In genomic region chr11:32798445-32798844, GRCm38 (mm10) we compare ENCODE assay signal across 25 mouse cellular contexts. TPM values are rescaled to one million over a fixed set of nuclear protein-coding genes. Genes with fewer than 3 reads are reported as not detected.
A peak's percentile ranks its signal among the peaks of the same experiment; 100 is the strongest.
DNase-seq lines count a peak whose midpoint lies in the region; ATAC-seq and TF ChIP-seq lines count a peak whose summit lies in the region.
"Had no signal": no experiment of that assay in that cellular context is flagged by ENCODE, and none has a peak within 500 bp of the region (broad histone marks: within the 10 kb centered on the region; RNA-seq: fewer than 3 reads in every experiment).

No protein-coding gene starts in this region.

- H3K4me1 ChIP-seq in kidney, embryonic 15.5 days = peaks cover 20% of the 10 kb centered on the region
- peaks cover 4% of the 10 kb centered on the region; the same call in 1 of the 2 replicates for H3K4me1 ChIP-seq in stomach, embryonic 14.5 days (ENCODE audit: control insufficient read depth, insufficient read depth, low read length)
- no peaks in the 10 kb centered on the region for H3K4me1 ChIP-seq in stomach, postnatal 0 days (replicated peaks; ENCODE audit: control insufficient read depth, insufficient read depth)
- H3K4me1 ChIP-seq: liver, embryonic 12.5 days; neural tube, embryonic 12.5 days; stomach, embryonic 15.5 days had no signal

- ATAC-seq in kidney, embryonic 15.5 days (replicated peaks; ENCODE audit: low FRiP score) = peak; percentile 59; the same call in 1 of the 2 replicates
- peak; percentile 63 for ATAC-seq in stomach, embryonic 14.5 days (ENCODE audit: insufficient number of reproducible peaks, insufficient read depth, low FRiP score, low read depth)
- no peak for ATAC-seq in stomach, postnatal 0 days (ENCODE audit: low FRiP score, low TSS enrichment)
- ATAC-seq: activated CD4-positive, CD25-positive, alpha-beta regulatory T cell, adult 4 months; forebrain, embryonic 16.5 days; liver, embryonic 12.5 days; lung, postnatal 0 days had no signal

- no peak for TF ChIP-seq CTCF in stomach, postnatal 0 days (IDR thresholded peaks at IDR 0.05; ENCODE audit: low read depth)

- no peak overlapping the region for H3K4me2 ChIP-seq in kidney, embryonic 15.5 days
- H3K4me2 ChIP-seq in stomach, embryonic 14.5 days (replicated peaks; ENCODE audit: low read depth, low read length) = no peak overlapping the region
- no peak overlapping the region for H3K4me2 ChIP-seq in stomach, postnatal 0 days (replicated peaks; ENCODE audit: low read depth)
- H3K4me2 ChIP-seq: liver, embryonic 12.5 days; neural tube, embryonic 12.5 days; stomach, embryonic 15.5 days had no signal

- H3K27me3 ChIP-seq in kidney, embryonic 15.5 days = no peaks in the 10 kb centered on the region
- no peaks in the 10 kb centered on the region for H3K27me3 ChIP-seq in stomach, embryonic 14.5 days (ENCODE audit: control insufficient read depth, insufficient read depth, low read length)
- no peaks in the 10 kb centered on the region for H3K27me3 ChIP-seq in stomach, postnatal 0 days (ENCODE audit: control insufficient read depth, insufficient read depth, low read length)
- H3K27me3 ChIP-seq: liver, embryonic 12.5 days; neural tube, embryonic 12.5 days; stomach, embryonic 15.5 days had no signal

- H3K4me3 ChIP-seq in kidney, embryonic 15.5 days (replicated peaks) = no peak overlapping the region
- no peak overlapping the region for H3K4me3 ChIP-seq in stomach, embryonic 14.5 days (ENCODE audit: low read depth, low read length)
- no peak overlapping the region for H3K4me3 ChIP-seq in stomach, postnatal 0 days (ENCODE audit: low read depth, low read length)
- H3K4me3 ChIP-seq: gastrocnemius, adult 2 months; hindbrain, embryonic 10.5 days; liver, embryonic 12.5 days; neural tube, embryonic 12.5 days; stomach, embryonic 15.5 days had no signal

- no peak overlapping the region for H3K27ac ChIP-seq in kidney, embryonic 15.5 days
- no peak overlapping the region for H3K27ac ChIP-seq in stomach, embryonic 14.5 days (ENCODE audit: low read length)
- no peak overlapping the region for H3K27ac ChIP-seq in stomach, postnatal 0 days (replicated peaks)
- H3K27ac ChIP-seq: gastrocnemius, adult 2 months; hindbrain, embryonic 10.5 days; liver, embryonic 12.5 days; neural tube, embryonic 12.5 days; stomach, embryonic 15.5 days had no signal

- DNase-seq in heart, adult 11 months = peak; percentile 46
- DNase-seq in heart, adult 8-10 months (ENCODE audit: low spot score) = no peak
- DNase-seq in kidney, postnatal 14 days = no peak
- no peak for DNase-seq in stomach, postnatal 0 days (ENCODE audit: low spot score)
- no peak for DNase-seq in retina, embryonic 14.5 days (ENCODE audit: low spot score)
- DNase-seq: adrenal gland, postnatal 25 days; cerebellum, adult 8-10 months; gastrocnemius, adult 2 months; retina, postnatal 1 day; thymus, postnatal 36 days had no signal

- WGBS in kidney, embryonic 15.5 days = 31% methylated on average over 4 of the region's 4 CpGs
- WGBS in stomach, embryonic 14.5 days = 30% methylated on average over 4 of the region's 4 CpGs
- 40% methylated on average over 4 of the region's 4 CpGs for WGBS in stomach, postnatal 0 days

- H3K9me3 ChIP-seq in kidney, embryonic 15.5 days (replicated peaks) = no peaks in the 10 kb centered on the region
- no peaks in the 10 kb centered on the region for H3K9me3 ChIP-seq in stomach, embryonic 14.5 days (ENCODE audit: control insufficient read depth, low read depth, low read length)
- H3K9me3 ChIP-seq in stomach, postnatal 0 days (ENCODE audit: control insufficient read depth, low read length) = no peaks in the 10 kb centered on the region
- H3K9me3 ChIP-seq: hindbrain, embryonic 10.5 days; liver, embryonic 12.5 days; neural tube, embryonic 12.5 days; stomach, embryonic 15.5 days had no signal

- no peak overlapping the region for H3K9ac ChIP-seq in kidney, embryonic 15.5 days
- H3K9ac ChIP-seq in stomach, embryonic 14.5 days (replicated peaks; ENCODE audit: low read depth, low read length) = no peak overlapping the region
- no peak overlapping the region for H3K9ac ChIP-seq in stomach, postnatal 0 days (ENCODE audit: low read length)
- H3K9ac ChIP-seq: liver, embryonic 12.5 days; neural tube, embryonic 12.5 days; stomach, embryonic 15.5 days had no signal

- H3K36me3 ChIP-seq in kidney, embryonic 15.5 days = no peaks in the 10 kb centered on the region
- no peaks in the 10 kb centered on the region for H3K36me3 ChIP-seq in stomach, embryonic 14.5 days (ENCODE audit: control insufficient read depth, insufficient read depth, low read length)
- no peaks in the 10 kb centered on the region for H3K36me3 ChIP-seq in stomach, postnatal 0 days (ENCODE audit: control insufficient read depth, insufficient read depth, low read length)
- H3K36me3 ChIP-seq: hindbrain, embryonic 10.5 days; liver, embryonic 12.5 days; neural tube, embryonic 12.5 days; stomach, embryonic 15.5 days had no signal

- TF ChIP-seq EP300 in stomach, postnatal 0 days (optimal IDR thresholded peaks at IDR 0.05) = no peak

RNA-seq across cellular contexts. Expression of gene Smim23, which starts 26.0 kb away (rescaled TPM):
- total RNA-seq in heart, adult 8-10 months (2022) = not detected
- polyA plus RNA-seq in kidney, embryonic 15.5 days (2015; fragmentation: Nextera tagmentation; extraction: Ambion mirVana) = not detected in 2 replicates
- not detected in 2 replicates for polyA plus RNA-seq in stomach, embryonic 14.5 days (2014; fragmentation: Nextera tagmentation; extraction: Ambion mirVana)
- not detected in 2 replicates for polyA plus RNA-seq in stomach, postnatal 0 days (2015; fragmentation: Nextera tagmentation; extraction: Ambion mirVana)
- total RNA-seq: adrenal gland, postnatal 25 days; gastrocnemius, adult 2 months; left cerebral cortex, adult 18-20 months; megakaryocyte, adult 5-6 weeks; midbrain, postnatal 0 days had no signal
- polyA plus RNA-seq: activated CD4-positive, CD25-positive, alpha-beta regulatory T cell, adult 4 months; cortical plate, adult 2 months; forebrain, embryonic 16.5 days; hindbrain, embryonic 10.5 days; large intestine, adult 2 months; liver, embryonic 12.5 days; lung, postnatal 0 days; midbrain, postnatal 0 days; neural tube, embryonic 12.5 days; small intestine, adult 2 months; stomach, embryonic 15.5 days had no signal
